Mouse (Mus musculus): Measurements from ENCODE around the gene Cryl1. TPM values are rescaled to one million over a fixed set of nuclear protein-coding genes. Genes with fewer than 3 reads are reported as not detected.

The Cryl1 gene
- polyA plus RNA-seq, 1 experiment = 36.9 TPM

- no peak for TF ChIP-seq POLR2A (IDR thresholded peaks at IDR 0.05; ENCODE audit: borderline replicate concordance, extremely low read depth, low read depth, low read length)
- no peak for TF ChIP-seq CTCF (IDR thresholded peaks at IDR 0.05; ENCODE audit: insufficient read depth, low read length)
- DNase-seq = no peak
- 94% methylated on average over 7 of the region's 7 CpGs for WGBS
- H3K4me3 ChIP-seq (replicated peaks; ENCODE audit: extremely low read depth, low read depth, low read length) = no peak overlapping the region
- H3K4me1 ChIP-seq (ENCODE audit: control insufficient read depth, insufficient read depth, low read length) = no peaks in the 10 kb centered on the region
These were observed 46.7 kb downstream of the Cryl1 start for GRCm38 (mm10) chr14:57351521-57352235.

- Histone ChIP-seq H3K4me1 (ENCODE audit: control insufficient read depth, insufficient read depth, low read length) (no peaks in the 10 kb centered on the region), H3K4me3 (replicated peaks; ENCODE audit: extremely low read depth, low read depth, low read length) (no peak overlapping the region)
- 73% methylated on average over 10 of the region's 10 CpGs for WGBS
- no peak for TF ChIP-seq CTCF (IDR thresholded peaks at IDR 0.05; ENCODE audit: insufficient read depth, low read length)
- no peak for TF ChIP-seq POLR2A (IDR thresholded peaks at IDR 0.05; ENCODE audit: borderline replicate concordance, extremely low read depth, low read depth, low read length)
- DNase-seq = no peak
These were observed 48.4 kb downstream of the Cryl1 start for GRCm38 (mm10) chr14:57349955-57350354.

GRCm38 (mm10) chr14:57348155-57348554 is 50.2 kb downstream of the Cryl1 start:
- Histone ChIP-seq H3K4me1 (ENCODE audit: control insufficient read depth, insufficient read depth, low read length) (no peaks in the 10 kb centered on the region), H3K4me3 (replicated peaks; ENCODE audit: extremely low read depth, low read depth, low read length) (no peak overlapping the region)
- no peak for DNase-seq
- TF ChIP-seq CTCF (IDR thresholded peaks at IDR 0.05; ENCODE audit: insufficient read depth, low read length) (no peak), POLR2A (IDR thresholded peaks at IDR 0.05; ENCODE audit: borderline replicate concordance, extremely low read depth, low read depth, low read length) (no peak)
- 70% methylated on average over 4 of the region's 4 CpGs for WGBS

- WGBS = 96% methylated on average over 3 of the region's 3 CpGs
- Histone ChIP-seq H3K4me1 (ENCODE audit: control insufficient read depth, insufficient read depth, low read length) (no peaks in the 10 kb centered on the region), H3K4me3 (replicated peaks; ENCODE audit: extremely low read depth, low read depth, low read length) (no peak overlapping the region)
- DNase-seq = no peak
- no peak for TF ChIP-seq POLR2A (IDR thresholded peaks at IDR 0.05; ENCODE audit: borderline replicate concordance, extremely low read depth, low read depth, low read length)
- TF ChIP-seq CTCF (IDR thresholded peaks at IDR 0.05; ENCODE audit: insufficient read depth, low read length) = no peak
These were observed 52.2 kb downstream of the Cryl1 start for GRCm38 (mm10) chr14:57346135-57346534.

- DNase-seq = peak; percentile 8
- TF ChIP-seq POLR2A (IDR thresholded peaks at IDR 0.05; ENCODE audit: borderline replicate concordance, extremely low read depth, low read depth, low read length) (peak; percentile 29; the same call in 1 of the 2 replicates), CTCF (IDR thresholded peaks at IDR 0.05; ENCODE audit: insufficient read depth, low read length) (no peak)
- no peaks in the 10 kb centered on the region for H3K4me1 ChIP-seq (ENCODE audit: control insufficient read depth, insufficient read depth, low read length)
- H3K4me3 ChIP-seq (replicated peaks; ENCODE audit: extremely low read depth, low read depth, low read length) = peak overlapping the region; percentile 74
- WGBS = 28% methylated on average over 25 of the region's 25 CpGs
These were observed 53.4 kb downstream of the Cryl1 start for GRCm38 (mm10) chr14:57344781-57345492.

- Histone ChIP-seq H3K4me1 (ENCODE audit: control insufficient read depth, insufficient read depth, low read length) (no peaks in the 10 kb centered on the region), H3K4me3 (replicated peaks; ENCODE audit: extremely low read depth, low read depth, low read length) (no peak overlapping the region)
- 71% methylated on average over 15 of the region's 15 CpGs for WGBS
- no peak for DNase-seq
- TF ChIP-seq POLR2A (IDR thresholded peaks at IDR 0.05; ENCODE audit: borderline replicate concordance, extremely low read depth, low read depth, low read length) (no peak), CTCF (IDR thresholded peaks at IDR 0.05; ENCODE audit: insufficient read depth, low read length) (no peak)
These were observed 55.1 kb downstream of the Cryl1 start for GRCm38 (mm10) chr14:57343057-57343750.

- 84% methylated on average over 6 of the region's 6 CpGs for WGBS
- DNase-seq = no peak
- Histone ChIP-seq H3K4me1 (ENCODE audit: control insufficient read depth, insufficient read depth, low read length) (no peaks in the 10 kb centered on the region), H3K4me3 (replicated peaks; ENCODE audit: extremely low read depth, low read depth, low read length) (no peak overlapping the region)
- TF ChIP-seq CTCF (IDR thresholded peaks at IDR 0.05; ENCODE audit: insufficient read depth, low read length) (no peak), POLR2A (IDR thresholded peaks at IDR 0.05; ENCODE audit: borderline replicate concordance, extremely low read depth, low read depth, low read length) (no peak)
These were observed 55.8 kb downstream of the Cryl1 start for GRCm38 (mm10) chr14:57342316-57343055.

GRCm38 (mm10) chr14:57338666-57339065 is 59.7 kb downstream of the Cryl1 start:
- Histone ChIP-seq H3K4me3 (replicated peaks; ENCODE audit: extremely low read depth, low read depth, low read length) (no peak overlapping the region), H3K4me1 (ENCODE audit: control insufficient read depth, insufficient read depth, low read length) (no peaks in the 10 kb centered on the region)
- 49% methylated on average over 6 of the region's 6 CpGs for WGBS
- no peak for DNase-seq
- TF ChIP-seq CTCF (IDR thresholded peaks at IDR 0.05; ENCODE audit: insufficient read depth, low read length) (no peak), POLR2A (IDR thresholded peaks at IDR 0.05; ENCODE audit: borderline replicate concordance, extremely low read depth, low read depth, low read length) (no peak)

GRCm38 (mm10) chr14:57334833-57335232 is 63.5 kb downstream of the Cryl1 start:
- TF ChIP-seq CTCF (IDR thresholded peaks at IDR 0.05; ENCODE audit: insufficient read depth, low read length) (0 out of 2 replicates have a peak, but pooled peaks have one; percentile 12), POLR2A (IDR thresholded peaks at IDR 0.05; ENCODE audit: borderline replicate concordance, extremely low read depth, low read depth, low read length) (no peak)
- DNase-seq = no peak
- Histone ChIP-seq H3K4me3 (replicated peaks; ENCODE audit: extremely low read depth, low read depth, low read length) (no peak overlapping the region), H3K4me1 (ENCODE audit: control insufficient read depth, insufficient read depth, low read length) (no peaks in the 10 kb centered on the region)
- 80% methylated on average over 6 of the region's 6 CpGs for WGBS
